Mouse (Mus musculus) gastrocnemius, postnatal 10 days (tissue): Measurements from ENCODE around the gene Igfbp4. TPM values are rescaled to one million over a fixed set of nuclear protein-coding genes. Genes with fewer than 3 reads are reported as not detected.

Source experiments
- DNase-seq: peaks from one replicate; pipeline ENCODE4 v3.0.0; 2021; ENCODE audit warnings: mixed read lengths
- total RNA-seq, 2 experiments: library from RNA; stranded (reverse); gene quantifications; 2 replicates each; pipeline ENCODE4 v1.2.3; 2021

The Igfbp4 gene
- total RNA-seq, 2 experiments from 2014 or later, result 172 to 198 TPM

DNA sequence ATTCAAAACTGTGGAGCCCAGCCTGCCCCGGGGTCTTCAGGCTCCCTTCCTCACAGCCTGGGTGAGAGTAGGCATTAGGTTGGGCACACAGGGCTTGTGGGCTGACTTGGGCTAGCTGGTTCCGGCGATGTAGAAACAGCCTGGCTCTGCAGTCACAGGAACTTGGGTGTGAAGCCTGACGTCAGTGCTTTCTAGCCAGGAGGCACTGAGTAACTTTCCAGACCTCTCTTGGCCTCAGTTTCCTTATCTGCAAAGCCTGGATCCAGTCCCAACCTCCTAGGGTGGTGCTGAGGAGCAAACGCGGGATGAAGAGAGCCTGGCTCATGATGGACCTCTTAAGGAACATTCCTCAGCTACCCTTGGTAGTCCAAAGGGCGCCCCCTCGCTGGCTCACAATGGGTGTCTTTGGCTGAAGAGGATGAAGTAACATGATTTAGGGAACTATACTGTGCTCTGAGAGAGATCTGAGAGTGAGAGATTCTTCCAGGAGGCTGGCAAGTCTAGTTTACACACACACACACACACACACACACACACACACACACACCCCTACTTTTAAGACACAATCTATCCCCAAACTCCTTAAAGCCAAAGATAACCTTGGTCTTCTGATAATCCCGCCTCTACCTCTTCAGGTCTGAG, 40.0 kb downstream of the Igfbp4 start:
- no peak for DNase-seq

DNA sequence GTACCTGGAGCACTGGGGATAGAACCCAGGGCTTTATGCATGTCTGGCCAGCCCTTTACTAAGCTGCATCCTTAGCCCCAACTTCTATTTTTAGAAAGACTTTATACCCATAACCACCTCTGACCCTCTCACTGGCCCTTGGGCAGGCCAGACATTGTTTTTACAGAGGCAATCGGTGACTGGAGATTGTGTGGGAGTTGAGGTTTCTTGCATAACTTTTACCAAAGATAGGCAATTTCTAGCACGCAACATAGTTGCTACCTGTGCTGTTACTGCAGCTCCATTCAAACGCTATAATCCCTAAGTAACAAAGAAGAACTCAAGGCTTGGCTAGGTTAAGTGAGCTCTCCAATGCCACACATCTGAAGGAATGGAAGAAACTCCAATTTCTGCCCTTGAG, 40.5 kb downstream of the Igfbp4 start:
- DNase-seq, result no peak

DNA sequence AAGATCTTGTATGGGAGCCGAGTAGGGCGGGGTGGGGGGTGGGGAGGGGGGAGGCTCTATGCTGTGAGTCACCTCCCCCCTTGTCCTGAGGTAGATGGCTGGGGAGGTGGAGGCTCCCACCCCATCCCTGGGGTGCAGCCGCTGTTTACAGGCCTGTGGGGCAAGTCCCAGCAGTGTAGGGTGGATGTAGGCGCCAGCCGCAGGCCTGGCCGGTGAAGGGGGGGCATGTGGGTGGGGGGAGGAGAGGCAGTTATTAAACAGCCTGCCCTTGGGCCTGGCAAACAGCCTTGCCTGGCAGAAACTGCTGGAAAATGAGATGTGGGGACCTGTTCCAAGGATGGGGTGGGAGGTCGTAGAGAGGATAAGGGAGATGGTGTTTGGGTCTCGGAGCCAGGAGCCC, 41.1 kb downstream of the Igfbp4 start:
- DNase-seq, result no peak

DNA sequence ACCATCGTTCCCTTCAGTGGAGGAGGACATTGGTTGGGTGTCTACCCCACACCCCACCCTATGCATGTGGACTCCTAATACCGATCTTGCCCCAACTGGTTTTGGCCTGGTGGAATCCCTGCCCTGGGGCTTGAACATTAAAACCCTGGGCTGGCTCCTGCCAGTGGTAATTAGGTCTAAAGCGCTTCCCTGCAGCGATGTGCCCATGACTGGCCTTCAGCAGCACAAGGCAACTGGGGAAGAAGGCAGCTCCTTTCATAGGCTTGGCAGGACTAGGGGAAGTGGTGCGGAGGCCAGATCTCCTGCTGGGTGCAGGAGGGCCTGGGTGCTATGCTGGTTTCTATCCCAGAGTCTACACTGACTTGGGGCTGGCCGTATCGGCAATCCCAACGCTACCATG, 42.5 kb downstream of the Igfbp4 start:
- DNase-seq, result no peak

DNA sequence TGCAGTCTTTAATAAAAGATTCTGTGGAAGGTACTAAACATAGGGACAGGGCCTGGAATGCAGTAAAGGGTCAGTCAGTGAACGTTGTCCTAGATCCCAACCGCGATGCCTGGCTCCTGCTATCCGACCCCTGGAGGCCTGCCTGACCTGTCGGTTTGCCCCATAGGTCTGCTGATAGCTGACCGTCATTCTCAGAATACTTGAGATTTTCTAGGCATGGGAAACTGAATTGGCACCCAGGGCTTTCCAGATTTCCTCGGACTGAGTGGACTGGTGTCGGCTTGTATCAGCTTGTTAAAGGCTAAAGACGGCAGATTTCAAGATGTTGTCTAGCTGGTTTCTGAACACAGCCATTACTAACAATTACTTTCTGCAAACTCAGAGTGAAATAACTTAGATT, 43.3 kb downstream of the Igfbp4 start:
- no peak for DNase-seq

DNA sequence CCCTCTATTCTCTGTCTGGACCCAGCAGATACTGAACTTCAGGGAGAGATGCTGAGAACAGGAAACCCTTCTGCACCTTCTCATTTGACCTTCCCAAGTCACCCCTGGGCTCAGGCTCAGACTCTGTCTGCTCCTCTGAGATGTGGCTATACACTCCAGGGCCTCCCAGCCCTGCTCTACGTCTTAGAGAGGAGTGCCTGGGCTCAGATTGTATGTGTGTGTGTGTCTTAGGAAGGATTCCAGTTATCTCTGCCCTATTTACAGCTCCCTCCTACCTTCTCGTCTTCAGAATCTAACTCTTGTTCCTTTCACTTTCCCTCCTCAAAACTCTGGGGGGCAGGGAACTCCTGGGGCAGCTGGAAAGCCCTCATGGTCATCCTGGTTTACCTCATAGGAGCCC, 47.4 kb downstream of the Igfbp4 start:
- no peak for DNase-seq

DNA sequence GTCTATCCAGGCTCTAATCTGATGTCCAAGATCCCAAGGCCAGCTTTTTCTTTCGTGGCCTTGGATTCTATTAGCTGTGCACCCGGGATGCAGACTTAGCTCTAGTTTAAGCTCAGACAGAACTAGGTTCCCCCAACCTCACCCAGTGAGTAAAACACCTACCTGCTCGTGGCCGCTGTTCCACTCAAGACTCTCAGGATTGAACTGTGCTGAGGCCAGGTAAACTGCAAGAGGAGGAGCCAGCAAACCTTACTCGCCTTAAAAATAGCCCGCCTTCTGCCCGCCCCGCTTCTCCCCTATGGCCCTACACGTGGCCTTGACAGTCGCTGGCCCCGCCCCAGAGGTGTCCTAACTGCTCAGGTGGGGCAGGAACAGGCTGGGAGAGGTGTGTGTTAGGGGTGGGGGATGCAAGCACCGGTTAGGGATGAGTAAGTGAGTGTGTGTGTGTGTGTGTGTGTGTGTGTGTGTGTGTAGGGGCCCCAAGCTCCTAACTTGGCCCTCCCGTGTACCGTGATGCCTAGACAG, 48.1 kb downstream of the Igfbp4 start, which contains the start of gene Tns4:
TSS of gene Tns4 (minus strand) at position 230 of the 525 bp plus-strand sequence.
- DNase-seq, result no peak

DNA sequence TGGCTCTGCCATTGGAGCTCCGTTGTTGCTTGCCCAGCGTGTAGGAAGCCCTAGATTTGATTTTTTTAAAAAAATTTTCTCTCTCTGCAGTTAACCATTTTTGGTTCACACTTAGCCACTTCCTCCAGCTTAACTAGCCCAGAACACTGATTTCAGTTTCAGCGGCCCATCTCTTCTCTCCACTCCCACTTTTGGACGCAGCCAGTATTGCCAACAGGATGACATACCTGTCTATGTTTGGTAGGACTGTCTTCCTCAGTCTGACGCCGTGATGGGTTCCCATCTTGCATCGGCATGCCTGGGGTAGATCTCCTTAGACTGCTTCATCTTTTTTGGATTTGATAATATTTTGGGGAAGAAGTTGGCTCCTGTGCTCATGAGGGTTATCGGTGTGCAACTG, 49.3 kb downstream of the Igfbp4 start:
- no peak for DNase-seq

DNA sequence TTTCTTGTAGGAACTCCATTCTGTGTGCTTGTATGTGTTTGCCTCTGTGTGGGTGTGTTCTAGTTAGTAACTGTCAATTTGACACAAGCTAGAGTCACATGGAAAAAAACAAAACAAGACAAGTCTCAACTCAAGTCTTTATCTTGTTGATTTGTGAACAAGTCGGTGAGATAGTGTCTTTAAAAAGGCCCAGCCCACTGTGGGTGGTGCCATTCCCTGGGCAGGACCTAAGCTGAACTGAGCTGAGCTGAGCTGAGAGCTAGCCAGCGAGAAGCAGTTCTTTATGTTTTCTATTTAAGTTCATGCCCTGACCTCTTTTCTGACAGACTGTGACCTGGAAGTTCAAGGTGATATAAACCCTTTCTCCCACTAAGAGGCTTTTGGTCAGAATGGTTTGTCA, 50.6 kb downstream of the Igfbp4 start:
- DNase-seq, result no peak

DNA sequence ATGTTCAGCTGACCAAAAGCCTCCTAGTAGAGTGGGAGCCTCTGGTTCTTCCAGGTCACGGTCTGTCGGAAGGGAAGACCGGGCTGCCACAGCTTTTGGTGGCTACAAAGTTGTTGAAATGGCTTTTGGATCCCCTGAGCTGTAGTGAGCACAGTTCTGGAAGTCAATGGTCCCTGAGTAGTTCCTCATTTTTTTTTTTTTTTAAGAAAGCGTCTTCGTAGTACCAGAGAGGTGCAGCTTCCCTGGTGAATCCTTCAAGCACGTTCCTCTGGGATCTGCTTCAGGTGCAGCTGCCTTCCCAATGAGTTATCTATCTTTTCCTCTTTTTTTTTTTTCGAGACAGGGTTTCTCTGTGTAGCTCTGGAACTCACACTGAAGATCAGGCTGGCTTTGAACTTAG, 52.7 kb downstream of the Igfbp4 start:
- DNase-seq, result no peak

DNA sequence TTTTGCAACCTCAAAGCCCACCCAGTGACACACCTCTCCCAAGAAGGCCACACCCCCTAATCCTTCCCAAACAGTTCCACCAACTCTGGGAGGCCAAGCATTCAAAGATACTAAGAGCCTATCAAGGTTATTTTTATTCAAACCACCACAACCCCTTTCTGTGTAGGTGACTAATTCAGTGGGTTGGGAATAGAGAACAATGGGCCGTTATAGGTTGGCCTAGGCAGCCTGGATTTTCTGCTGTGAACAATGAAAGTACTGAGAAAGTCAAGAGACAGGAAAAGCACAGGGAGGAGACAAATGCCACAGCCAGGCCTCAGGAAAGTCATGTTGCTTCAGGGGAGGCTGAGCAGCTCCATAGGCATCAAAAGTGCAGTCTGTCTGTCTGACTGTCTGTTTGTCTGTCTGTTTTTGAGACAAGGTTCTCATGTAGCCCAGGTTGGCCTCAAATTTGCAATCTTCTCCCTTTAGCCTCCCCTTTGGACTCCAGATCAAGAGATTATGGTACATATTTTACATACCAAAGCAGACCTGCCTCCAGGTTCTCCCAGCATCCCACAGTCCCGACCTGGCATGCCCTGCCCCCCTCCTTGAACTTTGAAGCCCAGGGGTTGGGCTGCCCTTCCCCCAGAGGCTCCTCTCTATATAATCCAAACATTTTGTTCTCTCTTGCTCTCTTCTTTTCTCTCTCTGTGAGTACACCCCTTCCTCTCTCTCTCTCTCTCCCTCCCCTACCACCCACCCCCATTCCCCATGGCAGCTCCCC, 54.0 kb downstream of the Igfbp4 start:
- DNase-seq, result no peak

DNA sequence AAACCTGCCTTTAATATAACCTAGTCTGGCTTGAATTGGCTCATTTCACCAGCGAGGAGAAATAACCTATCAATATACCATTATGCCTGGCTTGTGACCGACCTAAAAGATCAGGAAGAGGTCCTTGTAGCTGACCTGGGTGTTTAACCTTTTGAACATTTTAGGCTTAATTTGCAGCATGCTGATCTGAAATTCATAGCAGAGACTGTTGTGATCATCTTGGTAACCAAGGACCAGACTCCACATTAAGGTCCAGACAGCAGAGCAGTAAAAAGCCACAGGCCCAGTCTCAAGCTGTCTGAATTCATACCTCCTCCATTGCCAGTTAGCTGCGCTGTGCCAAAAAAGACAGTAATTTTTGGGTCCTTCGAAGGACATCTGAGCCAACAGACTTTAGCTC, 54.7 kb downstream of the Igfbp4 start:
- DNase-seq, result no peak

DNA sequence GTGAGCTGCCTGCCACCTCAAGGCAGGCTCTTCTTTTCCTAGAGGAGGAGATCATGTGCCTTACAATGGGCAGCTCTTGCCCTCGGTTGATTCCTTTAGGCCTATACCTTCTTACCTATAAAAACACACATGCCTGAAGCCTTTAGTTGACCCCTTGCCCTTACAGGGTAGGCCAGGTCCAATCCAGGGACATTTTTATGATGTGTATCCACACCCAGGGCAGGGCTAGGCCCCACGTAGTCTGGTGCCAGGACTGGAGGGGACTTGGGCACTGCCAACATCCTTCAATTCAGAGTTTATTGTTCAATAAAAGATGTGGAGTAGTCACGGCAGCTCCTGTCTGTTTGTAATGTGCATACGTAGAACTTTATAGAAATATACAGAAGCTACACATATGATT, 55.4 kb downstream of the Igfbp4 start:
- DNase-seq, result no peak

DNA sequence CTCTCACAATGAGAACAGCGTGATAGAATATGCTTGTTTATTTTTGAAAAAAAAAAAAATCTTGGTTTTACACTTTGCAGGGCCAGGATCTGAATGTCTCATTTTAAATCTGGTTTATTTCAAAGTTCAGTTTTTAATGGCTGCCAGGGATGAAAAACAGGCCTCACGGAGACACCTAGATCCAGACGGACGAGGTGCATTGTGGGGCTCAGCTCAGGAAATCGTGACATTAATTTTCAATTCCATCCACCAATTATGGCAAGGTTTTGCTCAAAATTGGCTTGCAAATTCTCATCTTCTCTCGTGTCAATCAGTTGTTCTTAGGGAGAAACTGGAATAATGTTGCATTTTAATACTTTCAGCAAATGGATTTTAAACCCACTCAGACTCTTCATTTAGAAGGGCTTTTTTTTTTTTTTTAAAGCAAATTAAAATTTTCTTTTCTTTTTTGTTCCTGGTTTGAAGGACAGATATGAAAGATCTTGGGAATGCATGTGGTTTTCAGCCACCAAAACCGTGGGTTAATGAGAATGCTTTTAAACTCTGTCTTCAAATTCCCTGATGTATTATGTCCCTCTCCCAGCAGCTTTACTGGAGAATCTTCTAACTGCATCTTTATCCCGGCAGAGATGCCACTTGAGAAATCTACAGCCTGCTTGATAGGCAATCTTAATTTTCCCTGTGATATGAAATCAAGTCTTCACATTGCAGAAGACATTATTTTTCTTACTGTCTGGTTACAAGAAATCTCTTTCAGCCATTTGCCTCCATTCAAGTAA, 56.1 kb downstream of the Igfbp4 start:
- no peak for DNase-seq

DNA sequence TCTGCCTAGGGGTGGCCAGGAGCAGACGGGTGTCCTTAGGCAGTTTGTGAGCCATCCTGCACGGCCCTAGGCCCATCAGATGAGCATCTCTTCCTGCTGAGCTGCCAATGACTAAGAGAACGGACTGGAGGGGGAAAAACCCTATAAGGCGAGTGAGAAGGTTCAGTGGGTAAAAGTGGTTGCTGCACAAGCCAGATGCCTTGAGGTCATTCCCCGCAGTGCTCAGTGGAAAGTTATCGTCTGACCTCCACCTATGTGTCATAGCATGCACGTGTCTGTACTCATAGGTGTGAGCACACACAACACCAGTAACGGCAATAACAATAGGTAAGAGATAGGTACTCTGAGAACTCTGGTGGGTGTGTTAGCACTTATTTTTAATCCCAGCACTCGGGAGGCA, 57.9 kb downstream of the Igfbp4 start:
- DNase-seq, result no peak

DNA sequence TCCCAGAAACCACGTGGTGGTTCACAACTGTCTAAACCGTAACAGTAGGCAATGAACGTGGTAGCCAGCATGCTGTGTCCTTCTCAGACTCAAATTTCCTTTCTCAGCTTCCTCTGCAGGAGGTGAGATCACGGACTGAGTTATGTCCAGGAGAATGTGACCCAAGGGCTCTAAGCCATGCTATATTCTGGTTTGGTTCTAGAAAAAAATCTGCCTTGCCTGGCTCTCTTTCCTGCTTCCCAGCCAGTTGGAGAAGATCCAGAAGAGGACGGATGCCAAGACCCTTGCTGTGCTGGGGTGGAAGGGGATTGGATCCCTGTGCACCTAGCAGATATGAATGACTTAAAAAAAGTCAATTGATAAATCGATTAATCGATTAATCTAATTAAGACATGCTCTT, 58.5 kb downstream of the Igfbp4 start:
- DNase-seq, result peak; percentile 43

DNA sequence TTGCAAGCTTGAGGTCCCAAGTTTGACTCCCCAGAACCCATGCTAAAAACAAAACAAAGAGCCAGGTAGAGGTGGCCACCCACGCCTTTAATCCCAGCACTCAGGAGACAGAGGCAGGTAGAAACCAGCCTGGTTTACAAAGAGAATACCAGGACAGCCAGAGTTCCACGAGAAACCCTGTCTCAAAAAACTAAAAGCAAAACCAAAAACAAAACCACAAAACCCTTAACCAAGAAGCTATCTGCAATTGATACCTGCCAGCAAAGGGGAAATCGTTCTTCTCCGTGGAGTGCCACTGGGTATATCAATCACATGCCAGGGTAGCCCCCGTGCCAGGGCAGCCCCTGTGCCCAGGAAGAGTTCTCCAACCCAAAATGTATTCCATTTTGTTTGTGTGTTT, 59.2 kb downstream of the Igfbp4 start:
- no peak for DNase-seq

DNA sequence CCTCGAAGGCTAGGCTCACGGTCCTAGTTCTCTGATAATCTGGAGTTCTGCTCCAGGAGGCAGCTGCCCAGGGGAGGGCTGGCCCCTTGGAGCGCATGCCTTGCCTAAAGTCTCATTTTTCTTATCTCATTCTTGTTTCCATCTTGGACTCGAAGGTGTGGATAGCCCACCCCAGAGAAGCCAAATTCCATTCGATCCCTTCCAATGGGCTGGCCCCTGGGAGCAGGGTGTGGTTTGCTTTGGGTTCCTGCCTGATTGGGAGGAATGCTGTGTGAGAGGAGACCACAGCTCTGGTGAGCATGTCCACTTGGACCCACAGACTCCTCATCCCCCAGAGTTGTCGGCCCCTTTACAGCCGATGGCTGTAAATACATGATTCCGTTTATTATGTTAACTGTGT, 60.6 kb downstream of the Igfbp4 start:
- DNase-seq, result no peak

DNA sequence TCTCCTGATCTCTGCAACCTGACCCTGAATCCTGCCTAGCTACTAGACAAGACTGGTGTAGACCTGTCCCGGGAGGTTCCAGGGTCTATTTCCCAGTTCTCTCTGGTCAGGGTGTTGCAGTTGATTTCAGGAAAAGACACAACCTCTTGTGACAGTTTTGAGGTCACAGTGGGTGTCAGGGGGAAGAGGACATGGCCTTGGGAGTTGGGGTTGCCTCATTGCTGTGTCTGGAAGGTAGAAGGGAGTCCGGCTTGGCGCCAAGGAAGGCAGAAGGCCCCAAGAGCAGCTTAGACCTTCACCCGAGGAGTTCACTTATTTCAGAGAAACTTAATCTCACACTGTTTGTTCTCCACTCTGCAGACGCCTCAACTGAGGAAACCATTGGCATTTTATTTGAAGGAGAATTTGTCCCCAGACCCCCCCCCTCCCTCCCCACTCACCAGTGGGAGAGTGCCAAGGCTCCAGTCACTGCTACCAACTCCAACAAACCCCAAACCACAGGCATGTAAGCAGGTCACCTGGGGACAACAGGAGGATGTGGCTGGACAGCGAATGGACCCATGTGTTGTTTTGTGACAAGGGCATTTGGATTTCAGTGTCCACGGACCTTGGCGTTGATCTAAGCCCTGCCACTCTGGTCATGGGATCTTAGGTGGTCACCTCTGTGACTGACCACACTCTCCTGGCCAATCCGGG, 61.7 kb downstream of the Igfbp4 start:
- DNase-seq, result no peak
